Mouse (Mus musculus): ENCODE results near the gene Ccl4.

The Ccl4 gene

DNA sequence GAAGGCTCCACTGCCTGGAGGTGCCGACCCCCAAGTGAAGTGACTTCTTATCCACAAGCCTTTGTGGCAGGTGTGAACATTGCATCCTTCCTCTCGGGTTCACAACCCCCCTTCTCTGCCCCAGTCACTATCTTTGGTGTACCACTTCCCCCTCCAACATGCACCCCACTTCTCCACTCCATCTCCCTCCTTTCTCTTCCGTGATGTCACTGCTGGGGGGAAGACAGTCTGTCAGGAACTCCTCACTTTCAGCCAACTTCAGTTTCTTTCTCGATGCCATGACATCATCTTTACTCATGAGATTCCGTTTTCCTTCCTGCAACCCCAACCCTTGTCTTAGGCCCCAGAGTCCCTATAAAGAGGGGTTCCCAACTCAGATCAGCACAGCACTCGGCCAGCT is at the start of gene Ccl4:
Ccl4 (plus strand) TSS at position 381 of the 400 bp plus-strand sequence.
- DNase-seq (ENCODE audit: low read depth, low spot score) = no peak

DNA sequence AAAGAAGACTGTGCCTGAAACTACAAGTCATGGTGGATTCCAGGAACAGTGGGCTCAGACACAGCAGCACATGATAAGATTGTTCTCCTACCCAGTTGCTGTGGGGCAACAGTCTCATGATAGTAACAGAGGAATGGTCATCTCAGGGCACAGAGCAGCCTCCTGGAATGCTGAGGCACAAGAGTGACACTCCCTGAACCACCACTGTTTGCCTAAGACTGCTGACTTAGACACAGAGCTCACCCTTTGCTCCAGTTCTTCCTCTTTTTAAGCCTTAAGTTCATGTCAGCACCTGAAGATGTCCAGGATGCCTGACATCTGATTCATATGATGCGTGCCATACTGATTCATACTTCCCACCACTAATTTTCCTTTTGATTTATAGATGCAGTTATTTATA is 45.8 kb upstream of the Ccl4 start:
- no peak for DNase-seq (ENCODE audit: low read depth, low spot score)

DNA sequence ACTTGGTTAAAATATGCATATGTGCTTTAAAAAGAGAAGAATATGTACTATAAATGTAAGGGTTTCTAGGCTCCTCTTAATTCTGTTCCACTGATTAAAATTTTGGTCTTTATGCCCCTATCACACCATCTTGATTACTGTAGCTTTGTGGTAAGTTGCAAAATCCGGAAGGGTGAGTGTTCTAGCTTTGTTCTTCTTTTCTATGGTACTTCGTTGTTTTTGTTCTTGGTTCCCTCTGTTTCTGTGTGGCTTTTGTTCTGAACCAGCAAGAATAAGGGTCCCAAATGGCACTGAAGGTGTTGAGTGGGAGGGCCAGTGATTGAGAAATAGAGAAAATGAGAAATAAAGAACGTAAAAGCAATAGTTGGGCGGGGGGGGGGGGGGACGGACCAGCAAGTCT is 44.1 kb upstream of the Ccl4 start:
- DNase-seq (ENCODE audit: low read depth, low spot score) = no peak

DNA sequence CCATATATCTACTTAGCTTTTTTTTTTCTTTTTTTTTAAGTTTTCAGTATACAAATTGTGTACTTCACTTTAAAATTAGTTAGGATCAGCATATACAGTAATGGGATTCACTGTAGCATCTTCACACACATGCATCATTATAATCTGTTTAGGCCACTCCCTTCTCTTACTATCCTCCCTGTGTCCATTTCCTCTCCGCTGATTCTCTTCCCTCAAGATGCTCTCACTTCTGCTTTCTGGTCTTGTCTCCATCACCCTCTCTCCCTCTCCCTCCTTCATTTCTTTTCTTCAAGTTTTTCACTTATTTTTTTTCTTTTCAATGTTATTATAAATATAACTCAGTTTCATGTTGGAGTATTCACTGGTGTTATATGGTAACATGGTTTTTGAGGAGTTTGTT is 43.3 kb upstream of the Ccl4 start:
- DNase-seq (ENCODE audit: low read depth, low spot score) = no peak

DNA sequence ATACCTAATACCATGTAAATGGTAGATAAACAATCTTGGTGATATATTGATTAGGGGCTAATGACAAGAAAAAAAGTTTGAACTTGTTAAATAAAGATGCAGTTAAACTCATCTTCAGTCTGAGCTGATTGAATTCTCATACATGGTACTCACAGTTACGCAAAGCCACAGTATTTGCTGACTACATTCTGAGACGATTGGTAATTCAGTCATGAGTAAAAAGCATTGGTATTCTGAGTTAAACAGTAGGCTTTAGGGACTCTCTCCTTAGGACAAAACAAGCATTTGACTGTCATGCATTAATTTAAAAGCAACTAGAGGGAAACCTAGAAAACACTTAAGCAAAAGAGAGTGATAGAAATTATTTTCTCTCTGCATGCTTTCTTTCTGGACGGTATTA is 38.8 kb upstream of the Ccl4 start:
- no peak for DNase-seq (ENCODE audit: low read depth, low spot score)

DNA sequence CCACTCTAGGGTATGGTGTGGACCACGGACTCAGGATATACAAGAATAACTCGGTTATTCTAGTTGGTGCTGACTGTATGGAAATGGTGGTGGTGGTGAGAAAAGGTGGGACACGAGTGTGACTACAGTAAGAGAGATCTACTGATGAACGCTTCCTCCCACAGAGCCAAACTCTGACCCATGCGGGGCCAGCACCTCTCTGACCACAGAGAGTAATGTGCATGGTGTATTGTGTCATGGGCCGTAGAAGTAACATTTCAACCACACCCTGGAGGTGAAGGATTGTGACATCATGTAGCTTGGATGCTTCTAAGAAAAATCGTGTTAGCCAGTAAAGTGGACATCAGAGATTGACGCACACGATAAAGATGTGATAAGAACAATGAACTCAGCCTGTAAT is 33.6 kb upstream of the Ccl4 start:
- no peak for DNase-seq (ENCODE audit: low read depth, low spot score)

DNA sequence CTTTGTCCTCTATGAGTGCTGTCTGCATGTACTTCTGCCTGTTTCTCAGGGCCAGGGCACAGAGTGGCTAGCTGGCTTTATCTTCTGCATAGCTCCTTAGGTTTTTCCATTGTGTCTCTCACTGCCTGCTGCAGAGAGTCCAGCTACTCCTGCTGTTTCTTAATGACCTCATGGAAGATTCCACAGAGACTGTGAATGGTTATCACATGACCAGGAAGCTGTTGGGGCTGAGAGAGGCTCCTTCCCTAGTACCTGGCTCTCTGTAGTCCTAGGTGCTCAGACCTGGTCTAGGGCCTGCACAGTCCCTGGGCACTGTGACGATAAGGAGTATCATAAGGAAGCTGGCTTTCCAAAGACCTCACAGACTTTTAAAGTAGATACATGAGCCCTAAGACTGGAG is 31.8 kb upstream of the Ccl4 start:
- no peak for DNase-seq (ENCODE audit: low read depth, low spot score)

DNA sequence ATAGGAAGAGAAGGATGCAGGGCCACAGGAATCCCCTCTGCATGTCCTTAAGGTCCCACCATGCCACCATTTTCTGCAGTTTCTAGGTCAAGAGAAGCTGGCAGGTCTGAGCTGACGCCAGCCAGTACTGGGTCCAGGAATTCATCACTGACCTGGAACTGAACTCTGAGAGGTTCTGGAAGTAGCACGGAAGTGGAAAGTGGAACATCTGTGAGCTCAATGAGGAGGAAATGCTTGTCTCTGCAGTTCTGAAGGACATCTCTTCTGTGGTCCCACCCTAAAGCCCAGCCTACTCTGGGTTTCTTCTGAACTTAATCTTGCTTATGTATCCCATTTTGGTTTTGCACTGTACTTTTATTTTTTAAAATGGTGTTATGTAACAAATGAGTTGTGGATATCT is 31.3 kb upstream of the Ccl4 start:
- peak; percentile 21 for DNase-seq (ENCODE audit: low read depth, low spot score)

DNA sequence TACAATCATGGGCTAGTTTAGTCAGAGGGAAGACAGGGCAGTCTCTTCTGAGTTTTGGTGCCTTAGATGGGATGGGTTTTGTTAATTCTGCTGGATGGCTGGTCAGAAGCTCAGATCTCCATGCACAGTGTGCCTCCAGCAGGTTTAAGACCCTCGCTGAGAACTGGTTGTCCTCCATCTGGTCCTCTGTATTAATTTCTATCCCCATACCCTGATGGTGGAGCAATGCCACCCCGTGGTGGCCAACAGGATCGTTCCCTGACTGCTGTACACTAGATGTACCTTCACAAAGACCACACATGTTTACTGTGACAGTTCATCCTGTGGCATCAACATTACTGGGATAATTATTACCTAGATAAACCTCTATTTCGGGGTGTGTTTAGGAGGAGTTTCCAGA is 29.6 kb upstream of the Ccl4 start:
- DNase-seq (ENCODE audit: low read depth, low spot score) = no peak

DNA sequence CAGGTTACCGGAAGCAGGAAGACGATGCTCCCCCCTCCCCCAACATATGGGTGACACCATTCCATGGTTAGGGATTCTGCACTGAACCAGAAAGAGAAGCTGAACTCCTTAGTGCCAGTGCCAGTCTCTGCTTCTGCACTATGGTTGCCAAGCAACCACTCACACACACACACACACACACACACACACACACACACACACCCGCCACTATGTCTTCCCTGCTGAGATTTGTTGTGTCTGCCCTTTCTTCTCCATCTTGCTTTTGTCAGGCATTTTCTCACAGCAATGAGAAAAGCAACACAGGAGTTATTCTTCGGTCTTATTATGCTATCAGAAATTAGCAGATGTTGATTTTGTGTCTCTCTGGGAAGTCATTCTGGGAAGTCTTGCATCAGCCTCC is 28.0 kb upstream of the Ccl4 start:
- no peak for DNase-seq (ENCODE audit: low read depth, low spot score)

DNA sequence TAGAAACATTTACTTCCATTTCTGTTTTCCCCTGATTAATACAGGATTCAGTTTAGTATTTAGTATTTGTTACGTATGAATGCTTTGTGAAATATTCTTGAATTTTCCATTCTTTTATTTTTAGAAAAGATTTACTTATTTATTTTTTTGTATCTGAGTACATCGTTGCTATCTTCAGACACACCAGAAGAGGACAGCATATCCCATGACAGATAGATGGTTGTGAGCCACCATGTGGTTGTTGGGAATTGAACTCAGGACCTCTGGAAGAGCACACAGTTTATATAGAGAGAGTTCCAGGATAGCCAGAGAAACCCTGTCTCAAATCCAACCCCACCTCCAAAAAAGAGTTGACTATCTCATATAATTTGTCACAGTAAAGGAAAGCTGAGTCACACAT is 27.5 kb upstream of the Ccl4 start:
- DNase-seq (ENCODE audit: low read depth, low spot score) = no peak

DNA sequence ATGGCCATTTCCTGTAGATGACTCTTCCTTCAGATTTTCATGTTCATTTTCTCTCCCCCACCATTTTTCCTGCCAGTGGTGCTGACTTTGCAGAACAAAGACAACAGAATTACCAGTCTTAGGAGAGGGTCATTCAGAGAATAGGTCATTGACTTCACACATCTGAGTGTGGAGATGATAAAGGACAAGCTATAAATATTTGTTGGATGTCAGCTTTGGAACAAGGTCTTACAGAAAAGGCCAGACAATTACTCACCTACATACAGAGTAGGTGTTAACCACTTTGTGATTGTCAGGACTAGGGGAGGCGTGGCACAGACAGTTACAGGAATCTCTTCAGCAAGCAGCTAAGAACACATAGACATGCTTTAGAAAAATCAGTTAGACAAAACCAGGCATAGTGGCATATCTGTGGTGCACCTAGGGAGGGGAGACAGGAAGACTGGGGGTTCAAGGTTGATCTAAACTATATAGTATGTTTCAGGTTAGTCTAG is 25.6 kb upstream of the Ccl4 start:
- DNase-seq (ENCODE audit: low read depth, low spot score) = no peak

DNA sequence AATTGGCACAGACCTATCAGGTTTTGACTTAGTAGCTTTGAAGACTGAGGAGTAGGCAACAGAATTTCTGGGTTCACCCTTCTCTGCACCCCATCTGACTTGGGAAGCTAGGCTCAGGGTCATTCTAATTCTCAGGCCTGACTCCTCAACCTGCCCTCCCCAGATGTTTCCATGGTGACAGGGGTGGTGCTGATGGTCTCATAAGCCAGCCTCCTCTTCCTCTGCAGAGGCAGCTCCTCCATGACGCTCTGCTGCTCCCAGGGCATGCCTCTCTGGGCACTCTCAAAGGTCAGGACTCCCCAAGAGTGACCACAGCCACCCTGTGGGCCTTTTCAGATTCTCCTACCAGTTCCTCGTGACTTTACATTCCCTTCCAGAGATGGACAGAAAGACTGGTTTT is 23.4 kb upstream of the Ccl4 start:
- DNase-seq (ENCODE audit: low read depth, low spot score) = no peak

DNA sequence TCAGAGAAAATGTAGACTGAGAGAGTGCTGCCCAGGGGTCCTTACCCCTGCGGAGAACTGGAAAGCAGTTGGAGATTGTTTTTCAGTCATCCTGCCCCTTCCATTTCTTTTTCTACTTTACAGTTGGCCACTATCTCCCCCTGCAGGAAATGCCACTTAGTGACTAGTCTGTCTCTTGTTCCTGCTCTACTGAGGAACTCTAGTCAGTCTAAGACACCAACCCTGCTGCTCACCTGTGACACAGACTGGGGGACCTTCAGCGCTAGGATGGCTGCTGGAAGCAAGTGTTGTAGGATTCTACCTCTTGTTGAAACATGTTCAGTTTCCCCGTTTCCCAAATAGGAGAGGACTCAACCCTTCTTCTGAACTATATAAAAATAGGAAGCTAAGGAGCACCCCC is 22.9 kb upstream of the Ccl4 start:
- DNase-seq (ENCODE audit: low read depth, low spot score) = no peak

DNA sequence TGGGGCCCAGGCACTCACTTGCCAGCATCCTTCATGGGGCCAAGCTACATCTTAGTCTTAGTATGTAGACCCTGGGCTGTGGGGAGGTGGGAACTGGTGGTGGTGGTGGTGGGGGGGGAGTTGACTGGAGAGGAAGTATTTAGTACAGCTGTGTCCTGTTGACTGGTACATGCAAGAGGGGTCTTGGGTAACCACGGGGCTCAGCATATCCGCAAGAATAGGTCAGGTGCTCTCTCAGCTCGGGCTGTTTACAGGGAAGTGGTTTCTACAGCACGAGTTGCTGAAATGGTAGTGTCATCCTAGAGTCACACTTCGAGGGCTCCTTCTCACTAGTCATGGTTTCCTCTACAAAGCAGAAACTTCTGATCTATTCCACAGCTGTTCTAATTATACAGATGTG is 22.2 kb upstream of the Ccl4 start:
- peak; percentile 30 for DNase-seq (ENCODE audit: low read depth, low spot score)

DNA sequence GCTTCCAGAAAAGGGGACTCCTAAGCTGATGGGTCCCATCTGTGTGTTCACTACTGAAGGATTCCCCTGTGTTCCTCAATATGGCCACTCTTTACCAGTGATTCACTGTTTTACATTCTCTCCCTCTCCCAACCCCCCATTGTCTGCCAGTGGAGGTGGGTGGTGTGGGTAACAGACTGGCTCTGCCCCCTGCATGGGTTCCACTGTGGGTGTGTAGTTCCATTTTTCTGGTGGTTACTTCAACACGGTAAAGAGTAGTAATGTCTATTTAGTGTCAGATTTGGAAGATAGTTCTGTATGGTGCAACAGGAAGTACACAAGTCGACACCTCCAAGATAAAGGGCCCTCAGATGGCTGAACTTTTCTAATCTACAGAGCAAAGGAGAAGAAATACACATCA is 21.2 kb upstream of the Ccl4 start:
- DNase-seq (ENCODE audit: low read depth, low spot score) = no peak

DNA sequence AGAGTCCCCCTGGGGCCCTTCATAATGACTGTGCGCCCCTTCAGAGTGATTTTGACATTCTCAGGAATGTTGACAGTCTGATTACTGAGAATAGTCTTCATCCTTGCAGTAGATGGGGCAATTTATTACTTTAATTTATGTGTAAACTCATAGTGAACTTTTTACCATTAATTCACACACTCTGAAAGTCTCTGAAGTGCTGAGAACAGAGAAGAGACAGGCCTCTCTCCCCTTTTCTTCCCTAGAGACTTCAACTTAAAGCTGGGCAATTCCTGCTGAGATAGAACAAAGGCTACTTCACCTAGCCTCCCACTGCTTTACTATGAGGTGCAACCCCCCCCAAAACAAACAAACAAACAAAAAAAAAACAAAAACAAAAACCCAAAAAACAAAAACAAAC is 16.9 kb upstream of the Ccl4 start, which contains the start of gene Rpl9-ps1:
Rpl9-ps1 (minus strand) TSS at position 101 of the 400 bp plus-strand sequence.
- no peak for DNase-seq (ENCODE audit: low read depth, low spot score)

DNA sequence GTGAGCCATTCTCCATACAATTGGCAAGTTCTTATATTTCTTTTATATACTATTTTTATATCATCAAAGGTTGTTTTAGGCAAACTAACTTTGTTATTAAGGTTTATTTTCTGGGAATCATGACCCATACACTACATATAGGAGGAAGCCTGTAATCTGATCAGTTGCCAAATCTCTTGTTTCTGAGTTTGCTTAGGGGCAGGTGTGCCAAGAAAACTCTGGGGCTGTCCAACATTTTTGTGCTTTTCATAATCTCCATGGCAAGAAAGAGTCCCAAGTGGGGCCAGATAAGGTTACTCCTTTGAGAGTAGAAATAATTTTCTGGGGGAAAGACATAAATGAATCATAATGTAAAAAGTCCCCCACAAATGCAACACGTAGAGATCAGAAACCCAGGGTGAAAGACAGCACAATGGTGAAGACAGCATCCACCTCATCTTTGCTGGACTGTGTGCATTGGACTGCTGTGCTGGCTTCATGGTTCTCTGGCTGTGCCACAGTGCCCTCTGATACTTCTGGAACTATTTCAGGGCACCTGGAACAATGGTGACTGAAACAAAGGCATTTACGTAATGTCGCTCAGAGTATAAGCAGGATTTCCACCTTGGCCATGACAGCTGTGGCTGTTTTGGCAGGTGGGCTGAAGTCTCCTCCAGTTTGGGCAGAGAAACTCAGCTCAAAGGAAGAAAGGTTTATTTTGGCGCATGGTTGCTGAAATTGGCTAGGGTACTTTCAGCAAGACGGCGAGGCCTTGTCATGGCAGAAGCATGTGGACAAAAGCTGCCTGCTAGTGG is 15.8 kb upstream of the Ccl4 start:
- no peak for DNase-seq (ENCODE audit: low read depth, low spot score)

DNA sequence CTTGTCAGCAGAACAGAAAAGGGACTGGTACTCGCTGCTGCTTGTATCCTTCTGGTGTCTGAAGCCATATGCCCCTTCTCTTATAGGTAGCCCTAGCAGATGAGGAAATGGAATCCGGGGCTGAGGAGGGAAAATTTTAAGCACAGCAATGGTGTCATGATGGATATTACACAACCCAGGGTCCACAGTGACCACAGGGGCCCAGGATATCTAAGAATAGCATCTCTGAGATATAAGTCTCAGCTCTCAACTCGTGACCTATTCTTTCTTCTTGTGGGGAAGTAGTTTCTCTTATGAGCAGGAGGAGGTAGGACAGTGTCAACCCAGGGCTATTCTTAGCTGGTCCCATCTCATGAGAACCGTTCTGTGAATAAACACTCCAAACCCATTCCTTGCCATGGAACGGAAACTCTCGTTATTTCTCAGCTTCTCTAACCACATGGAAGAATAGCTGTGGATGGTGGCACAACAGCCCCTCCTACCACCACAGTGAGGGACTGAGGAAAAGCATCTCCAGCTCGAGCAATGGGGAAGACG is 13.0 kb upstream of the Ccl4 start, which contains the start of gene Ccl3:
Ccl3 (minus strand) TSS at position 51 of the 537 bp plus-strand sequence.
- no peak for DNase-seq (ENCODE audit: low read depth, low spot score)

DNA sequence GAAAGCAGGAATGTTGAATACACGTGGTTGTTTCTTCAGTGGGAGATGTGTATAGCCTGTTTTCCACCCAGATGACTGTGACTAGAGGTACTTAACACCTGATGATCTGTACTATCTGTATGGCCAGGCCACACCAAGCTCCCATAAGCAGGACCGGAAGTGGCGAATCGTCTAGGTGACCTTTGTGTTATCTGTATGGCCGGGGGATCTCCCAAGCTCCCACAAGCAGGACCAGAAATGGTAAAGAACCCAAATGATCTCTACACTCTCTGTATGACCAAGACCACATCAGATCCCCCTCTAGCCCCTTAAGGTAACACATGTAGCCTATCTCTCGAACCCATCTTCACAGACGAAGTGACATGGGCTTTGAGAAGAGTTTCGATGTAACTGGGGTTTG is 7.8 kb upstream of the Ccl4 start:
- DNase-seq (ENCODE audit: low read depth, low spot score) = no peak

DNA sequence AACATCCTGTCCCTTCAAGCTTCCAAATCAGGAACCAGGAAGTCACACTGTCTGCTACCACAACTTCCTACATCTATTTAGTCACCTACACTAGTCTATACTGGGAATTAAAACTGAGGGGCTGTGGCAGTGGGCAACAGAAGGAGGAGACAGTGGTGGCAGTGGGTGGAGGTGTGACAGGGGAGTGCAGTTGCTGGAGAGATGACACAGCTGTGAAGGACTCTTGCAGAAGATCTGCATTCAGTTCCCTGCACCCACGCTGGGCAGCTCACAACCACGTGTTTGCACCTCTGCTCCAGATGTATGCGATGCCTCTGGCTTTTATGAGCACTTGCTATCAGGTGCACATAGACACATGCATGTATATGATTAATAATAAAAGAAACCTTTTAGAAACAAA is 4.9 kb upstream of the Ccl4 start:
- DNase-seq (ENCODE audit: low read depth, low spot score) = no peak

DNA sequence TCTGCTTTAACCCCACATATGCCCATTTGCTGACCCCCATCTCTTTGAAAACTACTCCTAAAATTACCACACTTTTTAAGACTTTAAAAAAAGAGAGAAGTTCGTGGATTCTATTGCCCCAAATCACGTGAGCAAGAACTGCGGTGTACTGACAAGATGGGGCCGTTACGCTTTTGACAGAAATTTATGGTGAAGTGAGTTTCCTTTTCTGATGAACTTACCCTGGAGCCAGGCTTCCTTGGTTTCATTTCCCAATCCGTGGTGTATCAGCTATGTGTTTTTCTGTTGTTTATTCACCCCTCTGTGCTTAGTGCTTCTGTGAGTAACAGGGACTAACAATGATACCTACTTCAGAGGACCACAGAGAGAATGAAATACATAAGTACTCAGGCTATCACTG is 3.6 kb upstream of the Ccl4 start:
- DNase-seq (ENCODE audit: low read depth, low spot score) = no peak

DNA sequence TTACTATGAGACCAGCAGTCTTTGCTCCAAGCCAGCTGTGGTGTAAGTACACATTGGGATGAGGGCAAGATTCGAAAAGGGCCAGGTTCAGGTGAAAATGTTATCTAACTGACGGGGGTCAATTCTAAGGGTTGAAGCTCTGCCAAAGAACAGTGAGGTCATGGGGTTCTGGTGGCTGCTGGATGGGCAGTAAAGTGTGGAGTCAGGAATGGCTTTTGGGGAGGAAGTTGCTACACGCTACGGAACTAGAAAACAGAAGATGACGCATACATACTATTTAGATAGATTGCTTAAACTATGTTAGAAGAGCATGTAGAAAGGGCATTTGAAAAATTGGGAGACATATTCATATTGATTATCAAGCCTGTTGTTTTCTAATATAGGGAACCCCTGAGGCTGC is 1.1 kb downstream of the Ccl4 start:
- no peak for DNase-seq (ENCODE audit: low read depth, low spot score)

Measured in skeletal muscle tissue, adult 2 months (tissue).